Mouse (Mus musculus) heart, adult 2 months (tissue): ENCODE measurements around the gene Zfp398. TPM values are rescaled to one million over a fixed set of nuclear protein-coding genes. Genes with fewer than 3 reads are reported as not detected.

Experiments used
- DNase-seq, 2 experiments: peaks; one replicate each; pipeline ENCODE4 v3.0.0; 2021
- H3K27ac ChIP-seq: fragments of 200-600 bp; 2 replicates; pipeline ENCODE4 v1.8.1; 2022
- H3K27me3 ChIP-seq: fragments of 200-500 bp; 2 replicates; pipeline ENCODE4 v1.6.1; 2012; ENCODE audit warnings: mild to moderate bottlenecking, low read length, inconsistent platforms, mixed read lengths; ENCODE audit not compliant: control insufficient read depth, insufficient read depth
- H3K36me3 ChIP-seq: fragments of 200-500 bp; 2 replicates; pipeline ENCODE4 v1.6.1; 2012; ENCODE audit warnings: low read length, inconsistent platforms; ENCODE audit not compliant: control insufficient read depth, insufficient read depth
- H3K4me1 ChIP-seq: fragments of 200-500 bp; 2 replicates; pipeline ENCODE4 v1.6.1; 2011; ENCODE audit warnings: low read length; ENCODE audit not compliant: control insufficient read depth, insufficient read depth
- H3K4me3 ChIP-seq: fragments of 200-600 bp; 2 replicates; pipeline ENCODE4 v1.8.1; 2022
- H3K79me2 ChIP-seq: fragments of 200-500 bp; replicated peaks from 2 replicates; pipeline ENCODE4 v1.6.1; 2012; ENCODE audit warnings: mild to moderate bottlenecking, inconsistent platforms, low read length, moderate library complexity, mixed read lengths; ENCODE audit not compliant: control insufficient read depth, insufficient read depth
- H3K9ac ChIP-seq: fragments of 200-500 bp; 2 replicates; pipeline ENCODE4 v1.6.1; 2012; ENCODE audit warnings: low read depth, mild to moderate bottlenecking, control low read depth, inconsistent platforms, low read length, mixed read lengths
- CTCF ChIP-seq: fragments of 200-600 bp; IDR thresholded peaks from 2 replicates; pipeline ENCODE4 v1.8.1; 2022; ENCODE audit warnings: antibody characterized with exemption, mild to moderate bottlenecking, moderate library complexity
- EP300 ChIP-seq: fragments of 200-500 bp; IDR thresholded peaks from 2 replicates; pipeline ENCODE4 v1.6.1; 2011; ENCODE audit warnings: low read depth, low read length, control low read depth; ENCODE audit not compliant: insufficient read depth
- POLR2A ChIP-seq: fragments of 200-500 bp; IDR thresholded peaks from 2 replicates; pipeline ENCODE4 v1.6.1; 2011; ENCODE audit warnings: mild to moderate bottlenecking, low read depth, low read length, control low read depth; ENCODE audit not compliant: insufficient read depth
- WGBS: fragments of 180-500 bp; shearing (Covaris S2); methylation state at CpG from one replicate; pipeline ENCODE4 v1.1.7; 2018; 5-methylcytosine and 5-hydroxymethylcytosine counted together
- intact Hi-C: fragments of 180-260 bp; cut with DNase I; formaldehyde crosslinking; loops from one replicate; pipeline ENCODE4 v1.15.1; 2025
- polyA plus RNA-seq: library from polyadenylated mRNA; depleted of rRNA; stranded (reverse); fragments of >200 nt; gene quantifications from 2 replicates; pipeline ENCODE4 v1.2.3, GENCODE M21; 2012
- total RNA-seq, 2 experiments: library from RNA; stranded (reverse); gene quantifications; 2 replicates each; pipeline ENCODE4 v1.2.3; 2021

Gene Zfp398
- total and polyA plus RNA-seq, 3 experiments: 3.3 to 7.4 (median 5.8) TPM

DNA sequence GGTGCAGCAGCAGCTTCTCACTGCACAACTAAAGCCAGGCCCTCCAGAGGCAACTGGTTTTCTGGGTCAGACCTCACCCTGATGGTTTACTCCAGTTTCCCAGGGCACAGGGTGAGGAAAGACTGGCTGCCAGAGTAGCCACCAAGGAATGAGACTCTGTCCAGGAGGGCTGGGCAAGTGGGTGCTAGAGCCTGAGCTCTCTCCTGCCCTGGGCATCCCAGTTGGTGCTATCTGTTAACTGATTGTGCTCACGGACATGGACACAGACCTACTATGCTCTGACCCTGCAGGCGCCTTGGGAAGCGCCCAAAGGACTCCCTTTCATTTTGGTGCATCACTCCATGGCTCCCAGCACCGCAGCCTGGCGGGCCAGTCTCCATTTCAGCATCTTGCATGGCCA is 70.9 kb downstream of the Zfp398 start:
- TF ChIP-seq CTCF (no peak), EP300 (no peak), POLR2A (no peak)
- Histone ChIP-seq H3K9ac (no peak overlapping the region), H3K4me1 (no peaks in the 10 kb centered on the region), H3K79me2 (no peaks in the 10 kb centered on the region), H3K27ac (no peak overlapping the region), H3K4me3 (no peak overlapping the region), H3K36me3 (no peaks in the 10 kb centered on the region), H3K27me3 (no peaks in the 10 kb centered on the region)
- intact Hi-C loops: no loop called here
- no peak for DNase-seq
- WGBS: over 99% methylated on average over 5 of the region's 5 CpGs

DNA sequence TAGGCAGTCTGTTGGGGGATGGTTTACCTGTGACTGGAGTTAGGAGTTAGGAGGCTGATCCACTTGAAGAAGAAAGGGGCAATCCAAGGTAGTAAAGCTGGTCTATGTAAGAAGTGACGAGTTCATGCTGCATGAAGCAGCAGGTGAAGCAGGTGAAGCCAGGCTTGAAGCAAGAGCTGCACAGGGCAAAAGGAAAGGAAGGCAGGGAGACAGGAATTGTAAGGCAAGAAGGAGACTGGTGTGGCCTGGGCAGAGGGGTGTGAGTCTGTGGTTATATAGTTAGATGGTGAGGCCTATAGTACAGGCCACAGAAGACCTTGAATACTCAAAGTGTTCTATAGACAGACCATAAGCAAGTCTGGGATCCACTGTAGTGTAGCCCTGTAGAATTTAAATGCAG is 73.5 kb downstream of the Zfp398 start:
- H3K27me3 ChIP-seq: no peaks in the 10 kb centered on the region
- 92% methylated on average over 1 of the region's 1 CpGs for WGBS
- TF ChIP-seq POLR2A (no peak), CTCF (no peak), EP300 (no peak)
- H3K79me2 ChIP-seq: no peaks in the 10 kb centered on the region
- intact Hi-C loops: no loop called here
- no peaks in the 10 kb centered on the region for H3K4me1 ChIP-seq
- H3K27ac ChIP-seq: no peak overlapping the region
- DNase-seq: no peak
- no peak overlapping the region for H3K9ac ChIP-seq
- no peak overlapping the region for H3K4me3 ChIP-seq
- no peaks in the 10 kb centered on the region for H3K36me3 ChIP-seq

GRCm38 (mm10) chr6:47911650-47912049 is 76.2 kb downstream of the Zfp398 start:
- no peaks in the 10 kb centered on the region for H3K79me2 ChIP-seq
- TF ChIP-seq POLR2A: no peak
- no peak for TF ChIP-seq EP300
- TF ChIP-seq CTCF: no peak
- no peak overlapping the region for H3K4me3 ChIP-seq
- no peaks in the 10 kb centered on the region for H3K4me1 ChIP-seq
- 48% methylated on average over 1 of the region's 1 CpGs for WGBS
- DNase-seq: no peak
- no peaks in the 10 kb centered on the region for H3K36me3 ChIP-seq
- H3K27me3 ChIP-seq: no peaks in the 10 kb centered on the region
- intact Hi-C loops: no loop called here
- no peak overlapping the region for H3K27ac ChIP-seq
- H3K9ac ChIP-seq: no peak overlapping the region

GRCm38 (mm10) chr6:47912991-47913390 is 77.5 kb downstream of the Zfp398 start:
- H3K79me2 ChIP-seq: no peaks in the 10 kb centered on the region
- intact Hi-C loops: no loop called here
- WGBS: 58% methylated on average over 3 of the region's 3 CpGs

DNA sequence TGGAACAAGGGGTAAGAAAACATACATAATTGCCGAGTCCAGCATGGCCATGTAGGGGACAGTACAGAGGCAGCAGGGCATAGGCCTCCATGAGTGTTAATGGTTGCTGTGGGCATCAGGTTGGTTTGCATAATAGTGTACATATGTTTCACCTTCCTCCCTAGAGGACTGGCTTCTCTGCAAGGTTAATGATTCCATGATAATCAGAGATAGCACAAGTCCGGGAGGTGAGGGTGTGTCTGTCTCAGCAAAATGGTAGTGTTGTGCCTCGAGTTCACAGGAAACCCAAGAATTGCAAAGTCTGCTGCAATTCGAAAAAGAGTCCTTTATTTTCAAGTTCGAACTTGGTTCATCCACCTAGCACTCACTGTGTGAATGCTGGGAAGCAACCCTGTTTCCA is 81.6 kb downstream of the Zfp398 start:
- intact Hi-C loops: no loop called here
- no peak overlapping the region for H3K9ac ChIP-seq
- no peak for DNase-seq
- H3K4me1 ChIP-seq: peaks cover 4% of the 10 kb centered on the region
- no peaks in the 10 kb centered on the region for H3K27me3 ChIP-seq
- H3K27ac ChIP-seq: no peak overlapping the region
- peaks cover 6% of the 10 kb centered on the region for H3K36me3 ChIP-seq
- WGBS: 70% methylated on average over 5 of the region's 5 CpGs
- 0 out of 2 replicates have a peak, but pooled peaks cover 2% of the 10 kb centered on the region for H3K79me2 ChIP-seq
- TF ChIP-seq POLR2A (no peak), EP300 (no peak), CTCF (no peak)
- H3K4me3 ChIP-seq: no peak overlapping the region

More at GRCm38 (mm10) chr6:47912991-47913390, 77.5 kb downstream of the Zfp398 start:
- no peak for DNase-seq
- Histone ChIP-seq H3K27ac (no peak overlapping the region), H3K27me3 (no peaks in the 10 kb centered on the region), H3K4me1 (no peaks in the 10 kb centered on the region), H3K9ac (no peak overlapping the region), H3K4me3 (no peak overlapping the region), H3K36me3 (no peaks in the 10 kb centered on the region)
- TF ChIP-seq EP300: no peak
- TF ChIP-seq CTCF: no peak
- no peak for TF ChIP-seq POLR2A

DNA sequence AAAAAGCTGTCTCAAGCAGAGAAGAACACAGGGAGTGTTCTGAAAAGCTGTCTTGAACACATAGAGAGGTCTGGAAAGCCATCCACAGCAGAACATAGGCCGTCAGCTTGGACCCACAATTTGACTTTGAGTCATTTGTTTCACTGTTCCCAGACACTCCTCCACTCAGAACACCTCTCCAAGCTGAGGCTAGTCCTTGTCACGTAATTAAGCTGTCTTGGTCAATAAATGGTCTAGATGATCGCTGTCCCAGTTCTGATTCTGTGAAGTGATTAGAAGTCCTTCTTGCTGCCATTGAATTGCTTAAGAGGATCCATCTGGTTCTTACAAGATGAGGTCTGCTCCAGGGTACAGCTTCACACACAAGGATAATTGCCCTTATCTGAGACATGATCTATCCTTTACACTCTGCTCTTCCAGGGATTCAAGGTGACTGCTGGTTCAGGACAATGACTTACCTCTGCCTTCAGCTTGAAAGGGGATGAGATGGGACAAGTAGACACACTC is 83.4 kb downstream of the Zfp398 start:
- DNase-seq: no peak
- Histone ChIP-seq H3K27ac (no peak overlapping the region), H3K27me3 (no peaks in the 10 kb centered on the region), H3K4me1 (peaks cover 5% of the 10 kb centered on the region), H3K4me3 (no peak overlapping the region), H3K9ac (no peak overlapping the region), H3K79me2 (0 out of 2 replicates have a peak, but pooled peaks cover 5% of the 10 kb centered on the region), H3K36me3 (peaks cover 9% of the 10 kb centered on the region)
- WGBS: 85% methylated on average over 3 of the region's 3 CpGs
- intact Hi-C loops: no loop called here
- TF ChIP-seq CTCF (no peak), EP300 (no peak)
